Mouse (Mus musculus) ES-E14 (cell line): ENCODE results near the gene Scn3b.

Source experiments
- CHD2 ChIP-seq: IDR thresholded peaks from 2 replicates; pipeline ENCODE4 v1.6.1; 2014; ENCODE audit warnings: mild to moderate bottlenecking, low read depth, low read length, inconsistent platforms
- HCFC1 ChIP-seq: IDR thresholded peaks from 2 replicates; pipeline ENCODE4 v1.6.1; 2012; ENCODE audit warnings: low read length, inconsistent platforms, borderline replicate concordance; ENCODE audit not compliant: insufficient read depth
- MAFK ChIP-seq: IDR thresholded peaks from 2 replicates; pipeline ENCODE4 v1.6.1; 2014; ENCODE audit warnings: mild to moderate bottlenecking, low read depth, low read length, inconsistent platforms; ENCODE audit not compliant: insufficient read depth
- ZC3H11A ChIP-seq: IDR thresholded peaks from 2 replicates; pipeline ENCODE4 v1.6.1; 2012; ENCODE audit warnings: low read depth, mild to moderate bottlenecking, inconsistent platforms, low read length, borderline replicate concordance
- ZNF384 ChIP-seq: IDR thresholded peaks from 2 replicates; pipeline ENCODE4 v1.6.1; 2012; ENCODE audit warnings: low read depth, low read length, inconsistent platforms

DNA sequence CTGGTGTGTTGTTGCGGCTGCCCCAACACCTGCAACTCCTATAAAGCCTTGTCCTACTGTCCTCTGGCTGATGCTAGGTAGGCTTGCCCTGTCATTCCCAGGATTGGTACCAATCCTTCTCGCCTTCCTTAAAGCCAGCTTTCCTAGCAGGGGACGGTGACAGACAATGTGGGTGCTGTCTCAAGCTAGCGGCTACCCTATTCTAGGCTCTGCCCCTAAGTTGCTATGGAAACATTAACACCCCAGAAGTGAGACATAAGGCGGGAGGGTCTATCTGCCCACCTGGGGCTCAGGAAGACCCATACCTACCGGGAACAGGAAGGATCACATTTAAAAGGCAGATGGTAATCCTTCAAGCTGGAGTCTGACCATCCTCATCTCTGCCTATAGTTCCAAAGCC lies 54.8 kb downstream of the Scn3b start:
- TF ChIP-seq MAFK (no peak), HCFC1 (no peak), ZNF384 (no peak), ZC3H11A (no peak), CHD2 (no peak)
